Mouse (Mus musculus) adrenal gland, adult 8-10 months (tissue): ENCODE measurements around the gene Ttll1. TPM values are rescaled to one million over a fixed set of nuclear protein-coding genes. Genes with fewer than 3 reads are reported as not detected.

ENCODE experiments used
- DNase-seq: peaks from one replicate; pipeline ENCODE4 v3.0.0; 2022
- microRNA-seq, 2 experiments: library from miRNA; unstranded; fragments of <30 nt; microRNA quantifications; one replicate each; pipeline ENCODE4 v1.2.0; 2022
- total RNA-seq, 4 experiments: library from RNA; stranded (reverse); gene quantifications; 2 replicates each; pipeline ENCODE4 v1.2.4; 2022

Gene Ttll1
- total RNA-seq, 4 experiments from 2014 or later, result 9.8 to 16.5 (median 13.1) TPM

- no peak for DNase-seq
These were observed 55.7 kb downstream of the Ttll1 start for GRCm38 (mm10) chr15:83455034-83455433.

DNA sequence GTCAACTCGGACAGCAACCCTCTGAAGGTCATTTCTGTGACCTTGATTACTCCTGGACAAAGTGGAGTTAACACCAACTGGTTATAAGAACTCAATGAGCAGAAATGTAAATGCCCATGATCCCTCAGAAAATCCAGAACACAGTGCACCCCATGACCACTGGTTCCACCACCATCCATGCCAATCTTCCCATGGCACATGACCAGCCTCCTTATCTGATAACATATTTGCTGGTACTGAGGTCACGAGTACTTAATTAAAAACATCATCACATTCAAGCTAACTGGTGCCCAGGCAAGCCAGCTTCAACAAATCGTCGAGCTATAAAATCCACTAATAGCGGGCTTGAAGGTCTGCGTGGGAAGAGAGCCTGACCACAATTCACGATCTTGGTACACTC, 56.3 kb downstream of the Ttll1 start:
- DNase-seq, result no peak

DNA sequence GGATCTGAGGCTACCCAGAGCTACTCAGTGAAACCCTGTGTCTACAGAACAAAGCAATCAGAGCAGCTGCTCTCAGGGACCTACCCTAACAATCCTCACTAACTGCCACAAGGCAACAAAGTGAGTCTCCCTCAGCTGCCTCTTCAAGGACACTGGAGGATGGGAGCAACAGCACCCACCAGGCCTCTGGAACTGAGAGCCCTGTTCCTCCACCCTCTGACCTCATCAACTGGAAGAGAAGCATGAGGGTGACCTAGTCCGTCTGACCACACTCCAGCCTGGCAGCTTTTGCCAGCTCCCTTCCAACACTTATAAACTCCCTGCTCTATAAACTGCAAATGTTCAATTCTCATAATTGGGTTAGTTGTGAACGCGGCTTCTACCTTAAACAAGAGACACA, 56.8 kb downstream of the Ttll1 start:
- no peak for DNase-seq

GRCm38 (mm10) chr15:83452219-83452760, 58.4 kb downstream of the Ttll1 start:
- no peak for DNase-seq

DNA sequence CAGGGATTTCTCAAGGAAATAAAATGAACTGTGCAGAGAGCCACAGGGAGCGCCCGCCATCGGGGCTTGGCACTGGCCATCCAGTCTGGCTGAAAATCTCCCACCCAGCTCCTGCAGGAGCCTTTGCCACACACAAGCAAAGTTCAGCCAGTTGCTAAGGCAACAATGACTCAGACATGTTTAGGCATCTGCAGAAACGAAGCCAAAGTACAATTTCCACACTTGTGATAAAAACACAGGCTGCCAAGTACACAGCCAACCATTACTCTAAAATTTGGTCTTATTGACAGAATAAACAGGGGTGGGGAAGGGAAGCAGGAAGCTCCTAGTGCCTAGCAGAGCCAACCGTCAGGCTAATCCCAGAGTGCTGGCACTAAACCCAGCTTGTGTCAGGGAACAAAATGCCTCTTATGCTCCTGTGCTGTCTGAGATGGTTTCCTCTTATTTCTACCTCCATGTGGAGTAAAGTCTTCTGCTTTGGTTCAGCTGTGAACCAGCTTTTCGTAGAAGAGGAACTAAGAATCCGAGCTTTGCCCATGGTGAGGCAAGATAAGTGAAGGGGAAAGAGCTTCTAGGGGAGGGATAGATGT, 59.0 kb downstream of the Ttll1 start:
- peak; percentile 51 for DNase-seq

DNA sequence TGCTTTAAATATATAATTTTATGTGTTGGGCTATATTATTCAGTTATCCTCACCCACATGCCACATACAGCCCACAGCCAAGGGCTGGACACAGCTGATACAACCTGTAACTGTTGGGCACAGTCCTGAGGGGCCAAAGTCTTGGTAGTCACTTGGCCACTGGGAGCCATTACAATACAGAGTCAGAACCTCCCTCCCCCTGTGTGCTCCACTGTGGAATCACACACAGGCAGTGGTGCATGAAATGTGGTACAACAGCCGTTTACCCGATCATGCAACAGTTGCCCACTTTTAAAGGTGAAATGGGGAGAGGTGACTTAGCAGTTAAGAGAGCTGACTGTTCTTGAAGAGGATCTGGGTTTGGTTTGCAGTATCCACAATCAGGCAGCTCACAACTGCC, 60.7 kb downstream of the Ttll1 start:
- DNase-seq, result no peak

GRCm38 (mm10) chr15:83448646-83449045, 62.0 kb downstream of the Ttll1 start:
- DNase-seq, result no peak

DNA sequence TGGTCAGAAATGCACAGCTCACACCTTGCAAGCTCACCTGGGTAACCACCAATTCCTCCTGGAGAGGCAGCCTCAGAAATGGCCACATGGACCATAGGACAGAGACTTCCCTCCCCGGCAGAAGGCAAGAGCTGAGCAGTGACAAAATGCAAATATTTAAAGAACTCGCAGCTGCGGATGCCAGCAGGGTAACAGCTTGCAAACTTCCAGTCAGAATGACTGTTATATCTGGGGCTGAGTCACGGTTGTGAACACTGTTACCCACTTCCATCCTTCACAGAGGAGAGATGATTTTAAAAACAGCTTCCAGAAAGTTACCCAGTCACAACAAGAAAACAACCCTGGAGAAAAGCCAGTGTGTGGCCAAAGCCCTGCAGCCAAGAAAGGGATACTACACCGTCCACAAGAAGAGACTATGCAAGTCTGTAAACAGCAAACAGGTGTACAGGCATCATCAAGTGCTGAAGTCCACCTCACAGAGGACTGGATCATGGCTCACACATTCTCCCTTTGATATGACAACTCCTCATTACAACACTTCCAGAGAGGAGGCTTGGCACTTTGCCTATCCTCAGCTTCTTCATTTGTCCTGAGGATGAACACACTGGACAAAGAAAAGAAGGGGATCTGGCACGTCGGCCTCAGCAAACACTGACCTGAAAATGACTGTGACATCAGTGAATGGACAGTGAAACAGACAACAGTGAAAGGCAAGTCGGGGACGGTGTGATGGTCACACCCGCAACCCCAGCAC, 62.7 kb downstream of the Ttll1 start:
- DNase-seq, result no peak

GRCm38 (mm10) chr15:83445908-83446307, 64.8 kb downstream of the Ttll1 start:
- no peak for DNase-seq

- no peak for DNase-seq
These were observed 65.3 kb downstream of the Ttll1 start for GRCm38 (mm10) chr15:83445383-83445782.

GRCm38 (mm10) chr15:83444425-83444824, 66.3 kb downstream of the Ttll1 start:
- DNase-seq, result no peak

- no peak for DNase-seq
These were observed 68.1 kb downstream of the Ttll1 start for GRCm38 (mm10) chr15:83442495-83443037.

- DNase-seq, result no peak
These were observed 70.0 kb downstream of the Ttll1 start for GRCm38 (mm10) chr15:83440726-83441125.

GRCm38 (mm10) chr15:83436541-83436940, 74.2 kb downstream of the Ttll1 start:
- DNase-seq, result no peak

- DNase-seq, result no peak
These were observed 75.2 kb downstream of the Ttll1 start for GRCm38 (mm10) chr15:83435324-83436090.

- DNase-seq, result no peak
These were observed 76.0 kb downstream of the Ttll1 start for GRCm38 (mm10) chr15:83434692-83435091.

Small RNA genes lying within 50 kb of the gene (microRNA-seq; reads per million reads assigned to microRNA genes)
- 0 reads per million in 2 experiments for gene Gm24575

Other genes starting within 250 kb of the Ttll1 start
- gene Arfgap3, start 160.6 kb downstream of the Ttll1 start, total RNA-seq, result 10 to 100 TPM; 28.9 to 47.7 (median 40.1) TPM
- gene Pacsin2, start 46.3 kb downstream of the Ttll1 start, total RNA-seq, result 100 to 1,000 TPM in 2 of 4 experiments, 10 to 100 TPM in 2; 88.4 to 126 (median 102) TPM
- 1 to 10 TPM; 3.1 to 8.1 (median 5.4) TPM for gene Bik, start 16.0 kb upstream of the Ttll1 start, total RNA-seq
- gene Tspo, start 52.7 kb upstream of the Ttll1 start, total RNA-seq, result 100 to 1,000 TPM; 480 to 546 (median 516) TPM
- 10 to 100 TPM; 38.4 to 51.7 (median 43.9) TPM for gene Mcat, start 52.9 kb upstream of the Ttll1 start, total RNA-seq
- 10 to 100 TPM; 38.9 to 46.7 (median 42.5) TPM for gene Ttll12, start 84.3 kb upstream of the Ttll1 start, total RNA-seq
- 1 to 10 TPM; 4.1 to 6.4 (median 6.0) TPM for gene Scube1, start 214.1 kb upstream of the Ttll1 start, total RNA-seq